Mouse (Mus musculus) testis, adult 2 months (tissue): Measurements from ENCODE around the gene Sf3b1. TPM values are rescaled to one million over a fixed set of nuclear protein-coding genes. Genes with fewer than 3 reads are reported as not detected.

Experiments
- H3K27ac ChIP-seq: fragments of 200-500 bp; 2 replicates; pipeline ENCODE4 v1.5.1; 2012; ENCODE audit warnings: low read depth, low read length; ENCODE audit not compliant: control insufficient read depth, insufficient read depth
- H3K27me3 ChIP-seq: fragments of 200-500 bp; 2 replicates; pipeline ENCODE4 v1.6.1; 2012; ENCODE audit warnings: mild to moderate bottlenecking, low read length, moderate library complexity; ENCODE audit not compliant: control insufficient read depth, insufficient read depth
- H3K36me3 ChIP-seq: fragments of 200-500 bp; 2 replicates; pipeline ENCODE4 v1.6.1; 2012; ENCODE audit warnings: mild to moderate bottlenecking, low read length; ENCODE audit not compliant: control insufficient read depth, insufficient read depth
- H3K4me1 ChIP-seq: fragments of 200-500 bp; 2 replicates; pipeline ENCODE4 v1.6.1; 2012; ENCODE audit warnings: low read length; ENCODE audit not compliant: control insufficient read depth, insufficient read depth
- H3K4me3 ChIP-seq: fragments of 200-500 bp; 2 replicates; pipeline ENCODE4 v1.5.1; 2012; ENCODE audit warnings: low read depth, mild to moderate bottlenecking, low read length, moderate library complexity, mixed read lengths; ENCODE audit not compliant: control insufficient read depth
- CTCF ChIP-seq: fragments of 200-500 bp; IDR thresholded peaks from 2 replicates; pipeline ENCODE4 v1.5.1; 2012; ENCODE audit warnings: low read depth, mild to moderate bottlenecking, inconsistent platforms, low read length, moderate library complexity; ENCODE audit not compliant: control insufficient read depth, insufficient read depth, insufficient replicate concordance
- POLR2A ChIP-seq: fragments of 200-500 bp; IDR thresholded peaks from 2 replicates; pipeline ENCODE4 v1.6.1; 2012; ENCODE audit warnings: low read depth, mild to moderate bottlenecking, inconsistent platforms, low read length, moderate library complexity; ENCODE audit not compliant: control insufficient read depth
- polyA plus RNA-seq: library from polyadenylated mRNA; depleted of rRNA; stranded (reverse); fragments of >200 nt; gene quantifications from 2 replicates; pipeline ENCODE4 v1.2.3, GENCODE M21; 2012; rRNA removed

The Sf3b1 gene
- polyA plus RNA-seq, 1 experiment, result 27.6 TPM

- H3K27me3 ChIP-seq, result no peaks in the 10 kb centered on the region
- TF ChIP-seq POLR2A, result no peak
- no peak for TF ChIP-seq CTCF
- H3K27ac ChIP-seq, result no peak overlapping the region
- no peaks in the 10 kb centered on the region for H3K36me3 ChIP-seq
- H3K4me1 ChIP-seq, result peaks cover 2% of the 10 kb centered on the region; the same call in 1 of the 2 replicates
- H3K4me3 ChIP-seq, result no peak overlapping the region
These were observed 91.8 kb downstream of the Sf3b1 start for GRCm38 (mm10) chr1:54935466-54935865.

Other genes starting within 250 kb of the Sf3b1 start
- gene Ankrd44, start 101.1 kb downstream of the Sf3b1 start, polyA plus RNA-seq, result 5.9 and 6.8 TPM in 2 replicates
- gene Coq10b, start 25.3 kb upstream of the Sf3b1 start, polyA plus RNA-seq, result 16.0 and 20.5 TPM in 2 replicates
- 15.7 and 17.2 TPM in 2 replicates for gene Hspe1, start 60.7 kb upstream of the Sf3b1 start, polyA plus RNA-seq
- gene Hspd1, start 60.8 kb upstream of the Sf3b1 start, polyA plus RNA-seq, result 10.3 and 12.8 TPM in 2 replicates
- gene Mob4, start 103.8 kb upstream of the Sf3b1 start, polyA plus RNA-seq, result 3.7 and 4.2 TPM in 2 replicates
- gene Rftn2, start 199.3 kb upstream of the Sf3b1 start, polyA plus RNA-seq, result 7.0 and 8.1 TPM in 2 replicates
- 1.8 and 1.9 TPM in 2 replicates for gene Mars2, start 209.7 kb upstream of the Sf3b1 start, polyA plus RNA-seq